Mouse (Mus musculus) MEL (cell line): ENCODE data around the gene Grtp1. TPM values are rescaled to one million over a fixed set of nuclear protein-coding genes. Genes with fewer than 3 reads are reported as not detected.

Experiments
- DNase-seq: peaks from one replicate; pipeline ENCODE4 v3.0.0; 2011; ENCODE audit warnings: low read depth, low spot score
- H3K27ac ChIP-seq: 2 replicates; pipeline ENCODE4 v1.5.1; 2012; ENCODE audit warnings: low read depth, mild to moderate bottlenecking, control low read depth, low read length, moderate library complexity; ENCODE audit not compliant: control insufficient read depth
- H3K27me3 ChIP-seq, 2 experiments: fragments of 150-350 bp in 1 of 2; sonication (generic) in 1 of 2; 2 replicates each; pipeline ENCODE4 v1.6.1; 2012; ENCODE audit warnings: low read length in 2 of 2, mild to moderate bottlenecking in 2 of 2, improper control_type of control experiment in 1 of 2, moderate library complexity in 1 of 2; ENCODE audit not compliant: insufficient read depth in 2 of 2, control insufficient read depth in 1 of 2
- H3K36me3 ChIP-seq, 2 experiments: 2 replicates each; pipeline ENCODE4 v1.6.1; 2012 to 2014; ENCODE audit warnings: low read length in 2 of 2, improper control_type of control experiment in 1 of 2, inconsistent platforms in 1 of 2, mild to moderate bottlenecking in 1 of 2; ENCODE audit not compliant: insufficient read depth in 2 of 2, control insufficient read depth in 1 of 2
- H3K4me1 ChIP-seq, 2 experiments: fragments of 150-350 bp in 1 of 2; sonication (generic) in 1 of 2; 2 replicates each; pipeline ENCODE4 v1.6.1; 2012; ENCODE audit warnings: low read length in 2 of 2, improper control_type of control experiment in 1 of 2, mild to moderate bottlenecking in 1 of 2; ENCODE audit not compliant: insufficient read depth in 2 of 2, control insufficient read depth in 1 of 2
- H3K4me3 ChIP-seq, 2 experiments: fragments of 150-350 bp in 1 of 2; sonication (generic) in 1 of 2; 2 replicates each; pipeline ENCODE4 v1.5.1; 2012; ENCODE audit warnings: low read depth in 2 of 2, low read length in 2 of 2, mild to moderate bottlenecking in 2 of 2, moderate library complexity in 2 of 2, control low read depth in 1 of 2, improper control_type of control experiment in 1 of 2; ENCODE audit not compliant: control insufficient read depth in 1 of 2, insufficient read depth in 1 of 2
- H3K79me2 ChIP-seq: 2 replicates; pipeline ENCODE4 v1.6.1; 2012; ENCODE audit warnings: mild to moderate bottlenecking, low read length, moderate library complexity; ENCODE audit not compliant: control insufficient read depth, poor library complexity, insufficient read depth
- H3K9ac ChIP-seq: 2 replicates; pipeline ENCODE4 v1.6.1; 2012; ENCODE audit warnings: low read depth, mild to moderate bottlenecking, control low read depth, low read length, moderate library complexity; ENCODE audit not compliant: control insufficient read depth, poor library complexity, severe bottlenecking
- H3K9me3 ChIP-seq: fragments of 150-350 bp; sonication (generic); replicated peaks from 2 replicates; pipeline ENCODE4 v1.6.1; 2012; ENCODE audit warnings: mild to moderate bottlenecking, low read length, improper control_type of control experiment, moderate library complexity; ENCODE audit not compliant: insufficient read depth
- CHD1 ChIP-seq: IDR thresholded peaks from 2 replicates; pipeline ENCODE4 v1.6.1; 2012; ENCODE audit warnings: low read depth, mild to moderate bottlenecking, inconsistent platforms, low read length, improper control_type of control experiment
- CTCF ChIP-seq, 3 experiments: IDR thresholded peaks in 2 of 3; conservative IDR thresholded peaks in 1 of 3; 2 replicates each; pipeline ENCODE4 v1.5.1; 2011 to 2012; ENCODE audit warnings: low read length in 3 of 3, low read depth in 2 of 3, mild to moderate bottlenecking in 2 of 3, improper control_type of control experiment in 1 of 3, inconsistent platforms in 1 of 3, mixed read lengths in 1 of 3, moderate library complexity in 1 of 3; ENCODE audit not compliant: control insufficient read depth in 1 of 3, insufficient read depth in 1 of 3, poor library complexity in 1 of 3, severe bottlenecking in 1 of 3
- EP300 ChIP-seq, 2 experiments: IDR thresholded peaks; 2 replicates each; pipeline ENCODE4 v1.6.1; 2011; ENCODE audit warnings: improper control_type of control experiment in 2 of 2, low read length in 2 of 2, low read depth in 1 of 2, mild to moderate bottlenecking in 1 of 2
- GABPA ChIP-seq: IDR thresholded peaks from 2 replicates; pipeline ENCODE4 v1.6.1; 2012; ENCODE audit warnings: low read depth, mild to moderate bottlenecking, inconsistent platforms, low read length, improper control_type of control experiment, moderate library complexity
- GATA1 ChIP-seq: IDR thresholded peaks from 2 replicates; pipeline ENCODE4 v1.6.1; 2011; ENCODE audit warnings: low read depth, low read length, improper control_type of control experiment
- JUND ChIP-seq: IDR thresholded peaks from 2 replicates; pipeline ENCODE4 v1.6.1; 2011; ENCODE audit warnings: low read depth, mild to moderate bottlenecking, improper control_type of control experiment, low read length
- MAFK ChIP-seq: IDR thresholded peaks from 2 replicates; pipeline ENCODE4 v1.6.1; 2011; ENCODE audit warnings: low read depth, mild to moderate bottlenecking, low read length, improper control_type of control experiment, borderline replicate concordance
- MEF2A ChIP-seq: IDR thresholded peaks from 2 replicates; pipeline ENCODE4 v1.6.1; 2014; ENCODE audit warnings: low read depth, mild to moderate bottlenecking, inconsistent platforms, low read length, improper control_type of control experiment; ENCODE audit not compliant: poor library complexity, insufficient replicate concordance, severe bottlenecking; ENCODE audit errors: extremely low read depth
- MXI1 ChIP-seq: IDR thresholded peaks from 2 replicates; pipeline ENCODE4 v1.6.1; 2011; ENCODE audit warnings: mild to moderate bottlenecking, low read depth, low read length, improper control_type of control experiment
- MYC ChIP-seq: IDR thresholded peaks from 2 replicates; pipeline ENCODE4 v1.6.1; 2011; ENCODE audit warnings: low read depth, mild to moderate bottlenecking, low read length, improper control_type of control experiment, moderate library complexity
- RCOR1 ChIP-seq: IDR thresholded peaks from 2 replicates; pipeline ENCODE4 v1.6.1; 2012; ENCODE audit warnings: low read depth, mild to moderate bottlenecking, inconsistent platforms, low read length, improper control_type of control experiment
- TCF12 ChIP-seq: IDR thresholded peaks from 2 replicates; pipeline ENCODE4 v1.6.1; 2014; ENCODE audit warnings: low read depth, mild to moderate bottlenecking, inconsistent platforms, low read length, improper control_type of control experiment, moderate library complexity
- USF1 ChIP-seq: IDR thresholded peaks from 2 replicates; pipeline ENCODE4 v1.6.1; 2014; ENCODE audit warnings: low read depth, mild to moderate bottlenecking, inconsistent platforms, low read length, improper control_type of control experiment, moderate library complexity
- ZKSCAN1 ChIP-seq: IDR thresholded peaks from 2 replicates; pipeline ENCODE4 v1.6.1; 2012; ENCODE audit warnings: low read depth, mild to moderate bottlenecking, inconsistent platforms, low read length, improper control_type of control experiment, moderate library complexity
- polyA plus RNA-seq, 2 experiments: library from polyadenylated mRNA; stranded (reverse) in 1 of 2; unstranded in 1 of 2; fragments of >175 nt in 1 of 2; fragments of >200 nt in 1 of 2; gene quantifications; 2 replicates each; pipeline versions ENCODE4 v1.2.1 to v1.2.4; 2012; ENCODE audit warnings: low replicate concordance in 2 of 2, low read depth in 1 of 2; ENCODE audit not compliant: insufficient read length in 2 of 2, insufficient read depth in 1 of 2, missing spikeins in 1 of 2
- total RNA-seq: library from RNA; depleted of rRNA; stranded (reverse); fragments of 300-350 nt; gene quantifications from 2 replicates; pipeline ENCODE4 v1.2.3, GENCODE M21; 2012

The Grtp1 gene
- total and polyA plus RNA-seq, 3 experiments, result 11.9 to 15.1 TPM; not detected in 1

DNA sequence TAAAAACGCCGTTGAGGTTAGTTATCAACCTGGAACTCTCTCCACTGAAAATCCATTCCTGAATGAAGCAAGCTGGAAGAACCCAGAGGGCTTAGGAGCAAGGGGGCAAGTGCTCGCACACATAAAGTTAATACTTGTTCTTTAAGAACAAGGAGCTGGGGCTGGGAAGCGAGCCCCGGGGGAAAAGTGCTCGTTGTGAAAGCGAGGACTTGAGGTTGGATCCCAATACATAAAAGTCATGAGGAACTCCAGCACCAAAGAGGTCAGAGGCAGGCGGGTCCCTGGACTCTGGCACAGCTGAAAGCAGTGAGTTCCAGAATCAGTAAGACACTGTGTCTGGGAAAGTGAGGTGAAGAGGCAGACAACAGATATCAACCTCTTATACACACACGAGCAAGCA, 46.3 kb downstream of the Grtp1 start:
- no peak for DNase-seq
- Histone ChIP-seq H3K9ac (no peak overlapping the region), H3K79me2 (peaks cover under 1% of the 10 kb centered on the region; the same call in 1 of the 2 replicates), H3K27ac (no peak overlapping the region), H3K4me3 (no peak overlapping the region), H3K27me3 (no peaks in the 10 kb centered on the region)
- TF ChIP-seq MAFK (no peak), MYC (no peak), MXI1 (no peak), TCF12 (no peak), RCOR1 (no peak), GABPA (no peak), USF1 (no peak), CHD1 (no peak), MEF2A (no peak), JUND (no peak), ZKSCAN1 (no peak)
- TF ChIP-seq, all 39 proteins: peak for 0
- H3K9me3 ChIP-seq, result no peaks in the 10 kb centered on the region
- peaks cover 0 to 5% of the 10 kb centered on the region in 2 experiments; a peak in 2 of 4 replicates for H3K4me1 ChIP-seq
- H3K36me3 ChIP-seq, result peaks cover 0 to under 1% of the 10 kb centered on the region in 2 experiments; a peak in 3 of 4 replicates

DNA sequence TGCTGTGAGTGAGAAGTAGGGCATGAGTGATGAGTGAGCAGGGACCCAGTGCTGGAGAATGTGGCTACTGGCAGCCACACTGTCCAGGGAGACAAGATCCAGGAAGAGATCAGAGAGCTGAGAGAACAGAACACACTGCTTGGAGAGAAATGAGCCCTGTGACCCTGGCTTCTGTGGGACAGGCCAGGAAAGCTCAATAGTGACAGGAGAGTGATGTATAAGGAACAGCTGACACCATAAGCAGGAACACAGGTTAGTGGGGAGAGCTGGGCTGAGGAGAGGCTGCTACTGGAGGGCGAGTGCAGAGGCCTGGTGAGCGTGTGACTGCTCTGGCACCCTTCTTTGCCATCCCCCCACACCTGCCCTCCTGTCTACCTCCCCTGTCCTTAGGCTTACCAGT, 49.5 kb downstream of the Grtp1 start:
- TF ChIP-seq EP300 (IDR thresholded peaks at IDR 0.05; ENCODE audit: low read depth in 1 of 2, low read length in 2 of 2) (no peak), MAFK (no peak), CHD1 (no peak), GATA1 (no peak), CTCF (IDR thresholded peaks at IDR 0.05 in 2 of 3, conservative IDR thresholded peaks at IDR 0.05 in 1 of 3; ENCODE audit: control insufficient read depth in 1 of 3, insufficient read depth in 1 of 3, low read depth in 2 of 3, low read length in 3 of 3, poor library complexity in 1 of 3, severe bottlenecking in 1 of 3) (no peak)
- no peaks in the 10 kb centered on the region for H3K4me1 ChIP-seq
- H3K9me3 ChIP-seq, result no peaks in the 10 kb centered on the region
- H3K9ac ChIP-seq, result no peak overlapping the region
- no peak overlapping the region for H3K27ac ChIP-seq
- peaks cover 0 to 2% of the 10 kb centered on the region in 2 experiments; a peak in 2 of 4 replicates for H3K36me3 ChIP-seq
- no peaks in the 10 kb centered on the region for H3K27me3 ChIP-seq
- no peak for DNase-seq
- no peaks in the 10 kb centered on the region for H3K79me2 ChIP-seq
- H3K4me3 ChIP-seq, result no peak overlapping the region

DNA sequence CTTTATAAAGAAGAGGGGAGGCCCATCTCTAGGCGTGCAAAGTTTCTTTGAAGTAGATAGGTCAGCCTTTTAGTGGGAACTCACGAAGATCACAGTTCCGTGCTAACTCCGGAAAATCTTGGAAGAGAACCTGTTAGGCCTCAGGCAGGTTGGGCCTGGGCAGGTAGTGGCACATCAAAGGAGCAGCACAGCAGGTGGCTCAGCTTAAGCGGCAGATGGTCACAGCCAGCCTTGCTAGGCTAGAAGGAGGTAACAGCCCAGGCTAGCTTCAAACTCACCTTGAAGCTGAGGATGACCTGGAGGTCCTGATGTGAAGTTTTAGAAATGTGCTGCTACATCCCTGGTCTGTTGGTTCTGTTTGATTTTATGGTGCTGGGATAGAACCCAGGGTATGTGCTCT, 50.6 kb downstream of the Grtp1 start:
- no peaks in the 10 kb centered on the region for H3K79me2 ChIP-seq
- H3K36me3 ChIP-seq, result peaks cover 0 to 2% of the 10 kb centered on the region in 2 experiments; a peak in 2 of 4 replicates
- no peak overlapping the region for H3K9ac ChIP-seq
- TF ChIP-seq GABPA, result no peak
- no peak for DNase-seq
- H3K4me1 ChIP-seq, result no peaks in the 10 kb centered on the region
- H3K27me3 ChIP-seq, result no peaks in the 10 kb centered on the region
- H3K4me3 ChIP-seq, result no peak overlapping the region
- no peaks in the 10 kb centered on the region for H3K9me3 ChIP-seq
- H3K27ac ChIP-seq, result no peak overlapping the region
